Mouse (Mus musculus): ENCODE measurements around the gene Vps33b.
A peak's percentile ranks its signal among the peaks of the same experiment; 100 is the strongest.

The Vps33b gene

GRCm38 (mm10) chr7:80268897-80269750 is at the start of gene Vps33b:
Gene Vps33b, plus strand, starts transcription at chr7:80269649.
- peak; percentile 88 to 91 for DNase-seq (ENCODE audit: low spot score in 2 of 2)

- no peak for DNase-seq (ENCODE audit: low spot score in 2 of 2)
Observed at GRCm38 (mm10) chr7:80220237-80220797, 49.1 kb upstream of the Vps33b start.

GRCm38 (mm10) chr7:80221179-80221750 is 48.2 kb upstream of the Vps33b start:
- DNase-seq (ENCODE audit: low spot score in 2 of 2) = no peak

GRCm38 (mm10) chr7:80227065-80227464 is 42.4 kb upstream of the Vps33b start:
- no peak for DNase-seq (ENCODE audit: low spot score in 2 of 2)

GRCm38 (mm10) chr7:80230196-80230595 is 39.3 kb upstream of the Vps33b start:
- no peak for DNase-seq (ENCODE audit: low spot score in 2 of 2)

- DNase-seq (ENCODE audit: low spot score in 2 of 2) = no peak
Observed at GRCm38 (mm10) chr7:80231971-80232488, 37.4 kb upstream of the Vps33b start.

GRCm38 (mm10) chr7:80232489-80233029 is 36.9 kb upstream of the Vps33b start, which contains the start of the genes Cib1 and Gdpgp1:
Gene Cib1, minus strand, starts transcription at chr7:80232813.
Gene Gdpgp1, plus strand, starts transcription at chr7:80232865.
- DNase-seq (ENCODE audit: low spot score in 2 of 2) = peak; percentile 95 to 97

GRCm38 (mm10) chr7:80233799-80234198 is 35.6 kb upstream of the Vps33b start:
- DNase-seq (ENCODE audit: low spot score in 2 of 2) = no peak

GRCm38 (mm10) chr7:80238542-80238941 is 30.9 kb upstream of the Vps33b start:
- no peak for DNase-seq (ENCODE audit: low spot score in 2 of 2)

- DNase-seq (ENCODE audit: low spot score in 2 of 2) = no peak
Observed at GRCm38 (mm10) chr7:80241661-80242060, 27.8 kb upstream of the Vps33b start.

- no peak for DNase-seq (ENCODE audit: low spot score in 2 of 2)
Observed at GRCm38 (mm10) chr7:80244851-80245250, 24.6 kb upstream of the Vps33b start.

- DNase-seq (ENCODE audit: low spot score in 2 of 2) = peak; percentile 93 to 95
Observed at GRCm38 (mm10) chr7:80246148-80246721, 23.2 kb upstream of the Vps33b start, which contains the start of gene Ttll13. Gene Ttll13, plus strand, starts transcription at chr7:80246376.

- no peak for DNase-seq (ENCODE audit: low spot score in 2 of 2)
Observed at GRCm38 (mm10) chr7:80246859-80247258, 22.6 kb upstream of the Vps33b start.

- DNase-seq (ENCODE audit: low spot score in 2 of 2) = no peak
Observed at GRCm38 (mm10) chr7:80252437-80252836, 17.0 kb upstream of the Vps33b start.

- no peak for DNase-seq (ENCODE audit: low spot score in 2 of 2)
Observed at GRCm38 (mm10) chr7:80252886-80253285, 16.6 kb upstream of the Vps33b start.

- no peak for DNase-seq (ENCODE audit: low spot score in 2 of 2)
Observed at GRCm38 (mm10) chr7:80255981-80256380, 13.5 kb upstream of the Vps33b start.

GRCm38 (mm10) chr7:80257706-80258105 is 11.7 kb upstream of the Vps33b start:
- DNase-seq (ENCODE audit: low spot score in 2 of 2) = no peak

- DNase-seq (ENCODE audit: low spot score in 2 of 2) = peak; percentile 73 to 78
Observed at GRCm38 (mm10) chr7:80260625-80261371, 8.7 kb upstream of the Vps33b start, which contains the start of gene Ngrn. Gene Ngrn, plus strand, starts transcription at chr7:80261215.

- peak; percentile 44 to 59 for DNase-seq (ENCODE audit: low spot score in 2 of 2)
Observed at GRCm38 (mm10) chr7:80261372-80261990, 8.0 kb upstream of the Vps33b start.

- no peak for DNase-seq (ENCODE audit: low spot score in 2 of 2)
Observed at GRCm38 (mm10) chr7:80264606-80265005, 4.8 kb upstream of the Vps33b start.
